Mouse (Mus musculus) adrenal gland, adult 18-20 months (tissue): ENCODE measurements around the gene Atp6v1f. TPM values are rescaled to one million over a fixed set of nuclear protein-coding genes. Genes with fewer than 3 reads are reported as not detected.

ENCODE experiments used
- DNase-seq, 2 experiments: peaks; one replicate each; pipeline ENCODE4 v3.0.0; 2021 to 2022; ENCODE audit warnings: low spot score in 2 of 2
- total RNA-seq, 2 experiments: library from RNA; stranded (reverse); gene quantifications; 1 replicate in 1 of 2; 2 replicates in 1 of 2; pipeline ENCODE4 v1.2.3; 2021

Atp6v1f gene
- total RNA-seq, 2 experiments from 2014 or later = 231 to 238 TPM

GRCm38 (mm10) chr6:29517139-29517538 lies 49.6 kb downstream of the Atp6v1f start:
- peak; percentile 69 to 79 for DNase-seq

Other genes with a start within 250 kb of the Atp6v1f start
- gene Hilpda, start 195.2 kb upstream of the Atp6v1f start, total RNA-seq = 1 to 10 TPM; 3.9 to 6.7 TPM
- gene Fam71f2, start 188.1 kb upstream of the Atp6v1f start, total RNA-seq = not detected
- not detected for gene Fam71f1, start 148.6 kb upstream of the Atp6v1f start, total RNA-seq
- gene Calu, start 119.6 kb upstream of the Atp6v1f start, total RNA-seq = 100 to 1,000 TPM; 134 to 139 TPM
- gene Opn1sw, start 79.2 kb upstream of the Atp6v1f start, total RNA-seq = not detected
- 1 to 10 TPM; 4.7 to 5.5 TPM for gene Ccdc136, start 71.4 kb upstream of the Atp6v1f start, total RNA-seq
- 1 to 10 TPM; 2.6 to 4.6 TPM for gene Flnc, start 34.5 kb upstream of the Atp6v1f start, total RNA-seq
- under 1 TPM in 1 of 2 experiments, not detected in 1; 0.93 TPM for gene Atp6v1fnb, start 3.7 kb downstream of the Atp6v1f start, total RNA-seq
- gene Kcp, start 40.2 kb downstream of the Atp6v1f start, total RNA-seq = 1 to 10 TPM; 2.4 to 7.9 TPM
- gene Irf5, start 58.9 kb downstream of the Atp6v1f start, total RNA-seq = 1 to 10 TPM; 7.3 to 8.6 TPM
- 10 to 100 TPM; 59.3 to 60.6 TPM for gene Tnpo3, start 142.2 kb downstream of the Atp6v1f start, total RNA-seq
- 1 to 10 TPM; 2.5 to 4.0 TPM for gene Tspan33, start 226.5 kb downstream of the Atp6v1f start, total RNA-seq